Mouse (Mus musculus) CH12.LX (cell line): ENCODE measurements at regions not wholly inside any gene's neighbourhood (a gene's known extent, or its start where the extent isn't known, plus 50 kb on each side); places are given as distances from the start of the nearest gene placed in this dataset.

ENCODE experiments used
- DNase-seq: peaks from one replicate; pipeline ENCODE4 v3.0.0-alpha.2; 2013; ENCODE audit errors: extremely low read depth
- H3K27ac ChIP-seq: 2 replicates; pipeline ENCODE4 v1.5.1; 2012; ENCODE audit warnings: low read depth, mild to moderate bottlenecking, control low read depth, moderate library complexity; ENCODE audit not compliant: insufficient read depth
- H3K27me3 ChIP-seq: replicated peaks from 2 replicates; pipeline ENCODE3; 2012; ENCODE audit warnings: inconsistent platforms
- H3K36me3 ChIP-seq, 2 experiments: replicated peaks in 1 of 2; 2 replicates each; pipeline versions ENCODE3 to v1.6.1; 2012; ENCODE audit warnings: inconsistent platforms in 1 of 2, low read length in 1 of 2, mild to moderate bottlenecking in 1 of 2, mixed read lengths in 1 of 2, moderate library complexity in 1 of 2; ENCODE audit not compliant: control insufficient read depth in 1 of 2, insufficient read depth in 1 of 2
- H3K4me1 ChIP-seq, 2 experiments: 2 replicates each; pipeline ENCODE4 v1.6.1; 2012; ENCODE audit warnings: inconsistent platforms in 1 of 2, moderate library complexity in 1 of 2; ENCODE audit not compliant: insufficient read depth in 2 of 2, control insufficient read depth in 1 of 2
- H3K4me2 ChIP-seq: 2 replicates; pipeline ENCODE4 v1.6.1; 2012; ENCODE audit warnings: low read depth, mild to moderate bottlenecking, control low read depth; ENCODE audit not compliant: poor library complexity, insufficient read depth, severe bottlenecking
- H3K4me3 ChIP-seq, 3 experiments: fragments of 150-350 bp in 1 of 3; sonication (generic) in 1 of 3; replicated peaks in 1 of 3; 2 replicates each; pipeline versions ENCODE3 to v1.5.1; 2011 to 2012; ENCODE audit warnings: low read depth in 2 of 3, low read length in 2 of 3, mild to moderate bottlenecking in 2 of 3, moderate library complexity in 2 of 3, control low read depth in 1 of 3, improper control_type of control experiment in 1 of 3, inconsistent platforms in 1 of 3, mixed read lengths in 1 of 3; ENCODE audit not compliant: poor library complexity in 1 of 3
- H3K79me2 ChIP-seq: replicated peaks from 2 replicates; pipeline ENCODE4 v1.6.1; 2012; ENCODE audit warnings: mild to moderate bottlenecking, moderate library complexity; ENCODE audit not compliant: control insufficient read depth, poor library complexity, insufficient read depth, severe bottlenecking; ENCODE audit errors: extremely low read depth
- H3K9ac ChIP-seq: 2 replicates; pipeline ENCODE4 v1.6.1; 2012; ENCODE audit warnings: low read depth, mild to moderate bottlenecking, control low read depth, moderate library complexity; ENCODE audit not compliant: insufficient read depth
- H3K9me3 ChIP-seq: replicated peaks from 2 replicates; pipeline ENCODE3; 2012; ENCODE audit warnings: low read length, inconsistent platforms, mixed read lengths
- BHLHE40 ChIP-seq: IDR thresholded peaks from 2 replicates; pipeline ENCODE4 v1.6.1; 2011; ENCODE audit warnings: mild to moderate bottlenecking, low read depth, low read length, improper control_type of control experiment
- CHD1 ChIP-seq: IDR thresholded peaks from 2 replicates; pipeline ENCODE4 v1.6.1; 2012; ENCODE audit warnings: low read depth, low read length, improper control_type of control experiment, inconsistent platforms
- E2F4 ChIP-seq: IDR thresholded peaks from 2 replicates; pipeline ENCODE4 v1.6.1; 2011; ENCODE audit warnings: low read depth, low read length, improper control_type of control experiment; ENCODE audit not compliant: insufficient replicate concordance
- ETS1 ChIP-seq: conservative IDR thresholded peaks from 2 replicates; pipeline ENCODE4 v1.6.1; 2012; ENCODE audit warnings: low read depth, mild to moderate bottlenecking, inconsistent platforms, low read length, improper control_type of control experiment, moderate library complexity
- KAT2A ChIP-seq: IDR thresholded peaks from 2 replicates; pipeline ENCODE4 v1.6.1; 2012; ENCODE audit warnings: low read length, improper control_type of control experiment, inconsistent platforms; ENCODE audit not compliant: insufficient replicate concordance
- MAFK ChIP-seq: IDR thresholded peaks from 2 replicates; pipeline ENCODE4 v1.6.1; 2011; ENCODE audit warnings: low read length, improper control_type of control experiment; ENCODE audit not compliant: insufficient replicate concordance
- MAZ ChIP-seq: IDR thresholded peaks from 2 replicates; pipeline ENCODE4 v1.6.1; 2012; ENCODE audit warnings: low read depth, mild to moderate bottlenecking, inconsistent platforms, low read length, improper control_type of control experiment, moderate library complexity
- NELFE ChIP-seq: IDR thresholded peaks from 2 replicates; pipeline ENCODE4 v1.6.1; 2011; ENCODE audit warnings: low read depth, low read length, improper control_type of control experiment
- NRF1 ChIP-seq: IDR thresholded peaks from 2 replicates; pipeline ENCODE4 v1.6.1; 2014; ENCODE audit warnings: low read depth, mild to moderate bottlenecking, inconsistent platforms, low read length, improper control_type of control experiment, moderate library complexity
- POLR2AphosphoS2 ChIP-seq: IDR thresholded peaks from 2 replicates; pipeline ENCODE4 v1.6.1; 2011; ENCODE audit warnings: low read depth, low read length, improper control_type of control experiment
- RAD21 ChIP-seq: IDR thresholded peaks from 2 replicates; pipeline ENCODE4 v1.6.1; 2011; ENCODE audit warnings: low read depth, mild to moderate bottlenecking, low read length, improper control_type of control experiment, moderate library complexity
- RCOR1 ChIP-seq: conservative IDR thresholded peaks from 2 replicates; pipeline ENCODE4 v1.6.1; 2012; ENCODE audit warnings: low read depth, mild to moderate bottlenecking, inconsistent platforms, low read length, improper control_type of control experiment
- SIN3A ChIP-seq: IDR thresholded peaks from 2 replicates; pipeline ENCODE4 v1.6.1; 2012; ENCODE audit warnings: low read length, improper control_type of control experiment, inconsistent platforms
- SMC3 ChIP-seq: IDR thresholded peaks from 2 replicates; pipeline ENCODE4 v1.6.1; 2011; ENCODE audit warnings: low read depth, low read length, improper control_type of control experiment
- TCF12 ChIP-seq: IDR thresholded peaks from 2 replicates; pipeline ENCODE4 v1.6.1; 2014; ENCODE audit warnings: low read depth, mild to moderate bottlenecking, inconsistent platforms, low read length, improper control_type of control experiment
- USF1 ChIP-seq: IDR thresholded peaks from 2 replicates; pipeline ENCODE4 v1.6.1; 2014; ENCODE audit warnings: low read depth, mild to moderate bottlenecking, inconsistent platforms, low read length, improper control_type of control experiment
- ZC3H11A ChIP-seq: IDR thresholded peaks from 2 replicates; pipeline ENCODE4 v1.6.1; 2012; ENCODE audit warnings: low read depth, mild to moderate bottlenecking, inconsistent platforms, low read length, improper control_type of control experiment
- ZMIZ1 ChIP-seq: IDR thresholded peaks from 2 replicates; pipeline ENCODE4 v1.6.1; 2012; ENCODE audit warnings: low read depth, mild to moderate bottlenecking, inconsistent platforms, low read length, improper control_type of control experiment
- ZNF384 ChIP-seq: IDR thresholded peaks from 2 replicates; pipeline ENCODE4 v1.6.1; 2012; ENCODE audit warnings: low read depth, low read length, improper control_type of control experiment, inconsistent platforms
- dilution Hi-C: fragments of 300-500 bp; cut with MboI; formaldehyde crosslinking; loops from 2 replicates; pipeline ENCODE4 v1.14.3; 2020; ENCODE audit warnings: low sequenced_read_pairs; ENCODE audit not compliant: extremely low pct_unique_long_range_greater_than_20kb, extremely low pct_ligation_motif_present
- in situ Hi-C: fragments of 300-500 bp; cut with MboI; formaldehyde crosslinking; loops from 3 replicates; pipeline ENCODE4 v1.14.3; 2019; ENCODE audit warnings: low sequenced_read_pairs, low pct_ligation_motif_present, low pct_unique_long_range_greater_than_20kb, mixed read lengths

DNA sequence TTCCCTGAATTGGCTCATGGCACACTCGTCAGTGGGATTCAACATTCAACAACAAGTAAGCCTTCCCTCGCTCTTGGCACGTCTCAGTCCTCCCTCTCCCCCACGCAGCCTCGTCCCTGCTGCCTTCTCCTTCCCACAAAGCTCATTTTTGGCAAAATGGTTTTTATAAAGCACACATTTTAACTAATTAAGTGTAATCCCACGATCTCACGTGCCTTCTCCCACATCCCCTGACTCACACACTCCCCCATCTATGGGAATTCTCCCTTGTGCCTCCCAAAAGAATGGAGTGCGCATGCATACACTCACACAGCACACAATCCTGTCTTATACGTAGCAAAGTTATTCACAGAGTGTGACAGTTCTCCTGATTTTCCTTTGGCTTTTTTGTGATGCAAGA, 288.5 kb downstream of the Cd83 start:
- in situ Hi-C loops = loop anchor here (5.0 kb wide), 1 partner anchor 36 kb away; no protein-coding TSS in a partner anchor
- no peaks in the 10 kb centered on the region for H3K27me3 ChIP-seq
- no peak overlapping the region for H3K4me3 ChIP-seq
- H3K36me3 ChIP-seq = no peaks in the 10 kb centered on the region
- H3K9me3 ChIP-seq = no peaks in the 10 kb centered on the region
- H3K27ac ChIP-seq = no peak overlapping the region
- dilution Hi-C loops = no loop called here
- no peak overlapping the region for H3K4me2 ChIP-seq
- no peak for DNase-seq
- TF ChIP-seq ZMIZ1 = no peak
- no peak for TF ChIP-seq CHD1
- no peak for TF ChIP-seq NELFE
- no peak for TF ChIP-seq E2F4
- no peak for TF ChIP-seq MAFK
- no peak overlapping the region for H3K9ac ChIP-seq
- H3K4me1 ChIP-seq = peaks cover 0 to 9% of the 10 kb centered on the region in 2 experiments; a peak in 2 of 4 replicates
- no peaks in the 10 kb centered on the region for H3K79me2 ChIP-seq

DNA sequence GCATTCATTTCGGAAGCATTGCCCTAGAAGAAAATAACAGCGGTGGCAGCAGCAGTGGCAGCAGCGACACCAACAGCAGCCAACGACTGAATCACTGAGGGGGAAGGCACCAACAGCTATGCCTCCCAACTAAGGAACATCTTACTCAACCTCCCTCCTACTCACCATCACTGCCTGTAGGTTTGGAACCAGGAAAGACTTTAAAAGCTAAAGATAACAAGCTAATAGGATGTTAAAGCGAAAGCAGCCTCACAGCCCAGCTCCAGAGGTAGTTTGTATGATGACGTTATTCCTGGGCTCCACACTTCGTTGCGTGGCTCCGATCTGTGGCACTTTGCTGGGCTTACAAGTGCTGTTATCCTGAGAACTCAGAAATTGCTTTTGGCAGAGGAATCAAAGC, 289.6 kb downstream of the Cd83 start:
- no peak overlapping the region for H3K4me2 ChIP-seq
- dilution Hi-C loops = no loop called here
- no peak overlapping the region for H3K27ac ChIP-seq
- no peaks in the 10 kb centered on the region for H3K9me3 ChIP-seq
- H3K9ac ChIP-seq = no peak overlapping the region
- no peaks in the 10 kb centered on the region for H3K79me2 ChIP-seq
- H3K4me3 ChIP-seq = no peak overlapping the region
- no peaks in the 10 kb centered on the region for H3K36me3 ChIP-seq
- DNase-seq = no peak
- 0 out of 4 replicates have a peak, but pooled peaks cover 0 to under 1% of the 10 kb centered on the region in 2 experiments for H3K4me1 ChIP-seq
- in situ Hi-C loops = loop anchor here (5.0 kb wide), 1 partner anchor 37 kb away; no protein-coding TSS in a partner anchor
- TF ChIP-seq MAZ (no peak), RAD21 (no peak), RCOR1 (no peak), SMC3 (no peak), SIN3A (no peak), BHLHE40 (no peak), CHD1 (no peak), KAT2A (no peak), USF1 (no peak), ZC3H11A (no peak), NRF1 (no peak), ZMIZ1 (no peak), POLR2AphosphoS2 (no peak), E2F4 (no peak), ZNF384 (no peak), ETS1 (no peak), TCF12 (no peak)
- no peaks in the 10 kb centered on the region for H3K27me3 ChIP-seq
